Mouse (Mus musculus) heart, postnatal 0 days (tissue): ENCODE results near the gene Nsun5.

Experiments used
- CTCF ChIP-seq: IDR thresholded peaks from 2 replicates; pipeline ENCODE4 v1.5.1; 2016; ENCODE audit warnings: antibody characterized with exemption, control low read depth, low read depth
- EP300 ChIP-seq: IDR thresholded peaks from 2 replicates; pipeline ENCODE4 v1.6.1; 2016; ENCODE audit warnings: antibody characterized with exemption, low read depth

DNA sequence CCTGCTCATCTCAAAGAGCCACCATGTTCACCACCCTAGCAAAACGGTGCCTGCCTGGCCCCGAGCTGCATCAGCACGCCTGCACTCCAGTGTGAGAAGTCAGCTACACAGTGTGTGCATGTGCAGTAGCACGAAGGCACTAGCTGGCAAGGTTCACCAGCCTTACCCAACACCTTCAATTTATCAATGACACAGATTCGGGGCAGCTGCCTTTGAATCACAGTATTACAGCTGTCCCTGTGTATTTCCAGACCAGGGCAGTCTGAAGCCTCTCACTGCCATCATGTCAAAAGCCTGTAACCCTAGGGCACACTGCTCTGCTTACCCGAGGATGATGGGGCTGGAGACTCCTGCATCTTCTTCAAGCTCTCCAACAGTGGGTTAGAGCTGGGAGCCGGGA lies 13.0 kb downstream of the Nsun5 start:
- TF ChIP-seq CTCF (no peak), EP300 (no peak)
